Mouse (Mus musculus) left cerebral cortex, adult 11 months (tissue): ENCODE data around the gene Gm4846.
"Not testable (repeated sequence)": the region's sequence is repeated elsewhere in the genome, so short reads cannot be mapped to it uniquely, and the experiment has no call there.

Experiments
- DNase-seq: peaks from one replicate; pipeline ENCODE4 v3.0.0; 2022; ENCODE audit warnings: low spot score

Gm4846 gene

DNA sequence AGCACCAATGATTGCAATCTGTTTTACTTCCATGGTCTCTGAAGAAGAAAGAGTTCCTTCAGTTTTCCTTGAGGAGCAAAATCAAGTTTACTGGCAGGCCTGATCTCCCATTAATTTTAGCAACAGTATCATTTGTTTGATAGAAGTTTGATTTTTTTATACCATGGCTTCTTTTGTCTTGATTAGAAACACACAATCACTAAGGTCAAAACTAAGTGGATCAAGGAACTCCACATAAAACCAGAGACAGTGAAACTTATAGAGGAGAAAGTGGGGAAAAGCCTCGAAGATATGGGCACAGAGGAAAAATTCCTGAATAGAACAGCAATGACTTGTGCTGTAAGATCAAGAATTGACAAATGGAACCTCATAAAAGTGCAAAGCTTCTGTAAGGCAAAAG, at the start of gene Gm4846:
TSS of gene Gm4846 (minus strand) at position 101 of the 400 bp plus-strand sequence.
- DNase-seq = not testable (repeated sequence)

DNA sequence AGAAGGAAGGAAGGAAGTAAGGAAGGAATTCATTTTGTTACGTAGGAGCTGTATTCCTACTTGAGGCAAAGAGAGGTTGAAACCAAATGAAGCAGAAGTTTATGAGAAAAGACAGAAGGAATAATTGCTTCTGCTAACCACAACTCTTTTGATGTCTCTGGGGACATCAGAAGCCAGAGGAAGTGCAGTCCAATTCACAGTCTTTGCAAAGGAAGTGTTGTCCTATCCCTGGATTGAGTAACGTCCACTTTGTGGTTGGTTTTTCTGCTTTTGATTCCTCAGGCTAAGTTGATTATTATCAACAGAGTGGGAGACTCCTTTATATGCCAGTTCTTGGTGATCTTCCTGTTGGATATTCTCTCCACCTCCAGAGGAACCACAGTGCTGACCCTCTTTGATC, 34.1 kb upstream of the Gm4846 start:
- DNase-seq = not testable (repeated sequence)

DNA sequence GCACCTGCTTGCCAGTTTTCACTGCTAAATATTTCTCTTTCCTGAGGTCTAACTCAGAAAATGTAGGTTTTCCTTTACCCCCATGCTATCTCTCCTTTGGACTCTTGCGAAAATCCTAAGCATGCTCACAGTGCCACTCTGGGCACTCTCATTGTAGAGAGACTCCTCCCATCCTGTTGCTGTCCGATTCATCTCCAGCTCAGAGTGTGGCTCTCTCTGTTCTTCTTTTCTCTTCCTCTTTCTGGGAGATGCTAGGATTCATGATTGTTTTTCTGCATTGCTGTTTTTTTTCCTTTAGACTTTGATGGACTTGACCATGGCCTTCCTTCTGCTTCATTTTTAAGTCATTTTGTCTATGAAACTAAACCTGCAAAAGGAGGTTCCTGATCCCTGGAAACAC, 27.3 kb upstream of the Gm4846 start:
- not testable (repeated sequence) for DNase-seq

DNA sequence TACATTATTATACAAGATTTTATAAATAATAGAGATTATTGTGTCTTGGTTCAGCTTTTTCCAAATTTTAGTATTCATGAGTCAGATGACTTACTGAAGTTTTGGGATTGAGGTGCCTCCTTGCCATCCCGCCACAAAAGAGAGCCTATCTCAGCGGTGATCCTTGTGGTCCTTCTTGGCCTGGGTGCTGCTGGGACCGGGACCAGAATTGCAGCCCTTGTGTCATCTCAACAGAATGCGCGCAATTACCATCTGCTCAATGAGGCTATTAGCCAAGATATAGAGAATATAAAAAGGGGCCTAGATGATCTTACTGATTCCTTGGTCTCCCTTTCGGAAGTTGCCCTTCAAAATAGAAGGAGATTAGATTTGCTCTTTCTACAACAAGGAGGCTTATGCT, 22.2 kb upstream of the Gm4846 start:
- DNase-seq = not testable (repeated sequence)

- DNase-seq = no peak
Measured at GRCm38 (mm10) chr1:166516556-166516955, 19.2 kb upstream of the Gm4846 start.

DNA sequence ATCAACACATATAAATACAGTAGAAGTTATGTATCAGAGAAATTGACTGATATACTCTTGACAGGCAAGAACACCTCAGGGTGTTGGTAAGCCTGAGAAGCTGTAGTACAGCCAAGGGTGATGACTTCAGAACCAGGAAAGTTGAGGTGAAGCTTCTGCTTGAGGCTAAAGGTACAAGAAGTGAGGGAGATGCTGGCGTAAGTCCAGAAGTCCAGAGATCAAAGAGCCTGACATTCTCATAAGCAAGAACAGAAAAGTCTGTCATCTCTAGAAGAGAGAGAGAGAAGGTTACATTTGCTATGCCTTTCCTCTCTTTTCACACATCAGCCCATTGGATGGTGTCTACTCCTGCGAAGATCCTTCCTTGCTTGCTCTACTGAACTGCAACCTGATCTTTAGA, 6.8 kb upstream of the Gm4846 start:
- not testable (repeated sequence) for DNase-seq

GRCm38 (mm10) chr1:166479503-166479902, 17.9 kb downstream of the Gm4846 start:
- DNase-seq = no peak

DNA sequence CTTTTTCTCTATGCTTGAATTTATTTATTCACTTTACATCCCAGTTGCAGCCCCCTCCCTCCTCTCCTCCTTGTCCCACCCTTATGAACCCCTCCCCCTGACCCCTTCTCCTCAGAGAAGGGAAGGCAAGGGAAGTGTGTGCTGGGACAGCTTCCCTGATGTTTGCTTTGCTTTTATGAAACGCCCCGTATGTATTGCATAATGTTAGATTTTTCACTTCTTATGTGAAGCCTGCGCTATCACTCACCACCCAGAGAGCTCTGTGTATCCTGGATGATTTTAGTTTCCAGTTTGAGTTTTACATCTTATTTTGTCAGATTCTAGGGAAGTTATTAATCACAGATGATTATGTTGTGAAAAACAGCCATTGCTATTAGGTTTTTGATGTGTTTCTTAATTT, 30.2 kb downstream of the Gm4846 start:
- no peak for DNase-seq

GRCm38 (mm10) chr1:166462544-166462943, 34.8 kb downstream of the Gm4846 start:
- no peak for DNase-seq

DNA sequence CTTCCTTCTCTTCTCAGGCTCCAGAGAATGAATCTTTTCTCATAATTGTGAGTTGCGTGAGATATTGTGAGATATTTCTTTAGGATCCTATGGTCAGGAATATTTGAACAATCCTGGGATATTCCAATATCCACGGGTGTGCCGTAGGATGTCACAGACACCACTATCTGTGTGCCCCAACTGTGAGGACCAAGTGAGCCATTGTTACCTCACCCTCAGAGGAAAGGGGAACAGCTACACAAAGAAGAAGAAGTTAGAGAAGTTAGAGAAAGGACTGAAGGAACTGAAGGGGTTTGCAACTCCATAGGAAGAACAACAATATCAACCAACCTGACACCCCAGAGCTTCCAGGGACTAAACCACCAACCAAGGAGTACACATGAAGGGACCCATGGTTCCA, 55.4 kb downstream of the Gm4846 start:
- no peak for DNase-seq

- DNase-seq = no peak
Measured at GRCm38 (mm10) chr1:166439426-166439825, 58.0 kb downstream of the Gm4846 start.
